Mouse (Mus musculus) ES-Bruce4 (cell line): Measurements from ENCODE around the gene Nupr1.

Source experiments
- CTCF ChIP-seq: IDR thresholded peaks from one replicate; pipeline ENCODE4 v1.8.1; 2011; ENCODE audit warnings: low read depth, low read length
- EP300 ChIP-seq: IDR thresholded peaks from 2 replicates; pipeline ENCODE4 v1.6.1; 2011; ENCODE audit warnings: low read depth, low read length; ENCODE audit not compliant: insufficient read depth

GRCm38 (mm10) chr7:126583761-126584160 lies 46.9 kb downstream of the Nupr1 start:
- TF ChIP-seq CTCF = no peak
- no peak for TF ChIP-seq EP300
